Mouse (Mus musculus): ENCODE results near the gene Magi3. TPM values are rescaled to one million over a fixed set of nuclear protein-coding genes. Genes with fewer than 3 reads are reported as not detected.

Gene Magi3
- total and polyA plus RNA-seq, 3 experiments: 0.68 to 2.6 (median 1.8) TPM

GRCm38 (mm10) chr3:104078725-104079124 is 141.4 kb downstream of the Magi3 start:
- Histone ChIP-seq H3K9ac (ENCODE audit: insufficient read depth, low read depth) (no peak overlapping the region), H3K4me2 (ENCODE audit: insufficient read depth, low read depth, poor library complexity, severe bottlenecking) (no peak overlapping the region), H3K4me1 (ENCODE audit: control insufficient read depth in 1 of 2, insufficient read depth in 2 of 2) (no peaks in the 10 kb centered on the region), H3K79me2 (replicated peaks; ENCODE audit: control insufficient read depth, extremely low read depth, insufficient read depth, poor library complexity, severe bottlenecking) (no peaks in the 10 kb centered on the region), H3K27me3 (replicated peaks) (no peaks in the 10 kb centered on the region), H3K27ac (ENCODE audit: insufficient read depth, low read depth) (no peak overlapping the region), H3K4me3 (replicated peaks in 1 of 3; ENCODE audit: low read depth in 2 of 3, low read length in 2 of 3, poor library complexity in 1 of 3) (no peak overlapping the region), H3K9me3 (replicated peaks; ENCODE audit: low read length) (no peaks in the 10 kb centered on the region), H3K36me3 (replicated peaks in 1 of 2; ENCODE audit: control insufficient read depth in 1 of 2, insufficient read depth in 1 of 2, low read length in 1 of 2) (no peaks in the 10 kb centered on the region)
- in situ Hi-C loops (cut with MboI; ENCODE audit: low pct_ligation_motif_present, low pct_unique_long_range_greater_than_20kb, low sequenced_read_pairs): loop anchor here (25.0 kb wide), 1 partner anchor 241 kb away; the partner anchor contains the start of gene Bcl2l15
- dilution Hi-C loops (cut with MboI; ENCODE audit: extremely low pct_ligation_motif_present, extremely low pct_unique_long_range_greater_than_20kb, low sequenced_read_pairs): no loop called here
- peak; percentile 33 for DNase-seq (ENCODE audit: extremely low read depth)
- TF ChIP-seq MEF2A (IDR thresholded peaks at IDR 0.05; ENCODE audit: borderline replicate concordance, low read depth, low read length) (no peak), SMC3 (IDR thresholded peaks at IDR 0.05; ENCODE audit: low read depth, low read length) (peak; percentile 46), ELF1 (IDR thresholded peaks at IDR 0.05; ENCODE audit: low read depth, low read length) (no peak), RAD21 (IDR thresholded peaks at IDR 0.05; ENCODE audit: low read depth, low read length) (peak; percentile 45), CTCF (conservative IDR thresholded peaks at IDR 0.05 in 1 of 2, IDR thresholded peaks at IDR 0.05 in 1 of 2; ENCODE audit: low read depth in 2 of 2, low read length in 2 of 2) (peak in 1 of 2 experiments; percentile 64; a peak in 2 of 4 replicates)

GRCm38 (mm10) chr3:104069395-104069794 is 150.8 kb downstream of the Magi3 start:
- dilution Hi-C loops (cut with MboI; ENCODE audit: extremely low pct_ligation_motif_present, extremely low pct_unique_long_range_greater_than_20kb, low sequenced_read_pairs): no loop called here
- H3K79me2 ChIP-seq (replicated peaks; ENCODE audit: control insufficient read depth, extremely low read depth, insufficient read depth, poor library complexity, severe bottlenecking): no peaks in the 10 kb centered on the region
- H3K4me3 ChIP-seq (replicated peaks in 1 of 3; ENCODE audit: low read depth in 2 of 3, low read length in 2 of 3, poor library complexity in 1 of 3): no peak overlapping the region
- no peaks in the 10 kb centered on the region; a peak in 1 of 4 replicates for H3K4me1 ChIP-seq (ENCODE audit: control insufficient read depth in 1 of 2, insufficient read depth in 2 of 2)
- H3K27me3 ChIP-seq (replicated peaks): no peaks in the 10 kb centered on the region
- in situ Hi-C loops (cut with MboI; ENCODE audit: low pct_ligation_motif_present, low pct_unique_long_range_greater_than_20kb, low sequenced_read_pairs): no loop called here
- H3K4me2 ChIP-seq (ENCODE audit: insufficient read depth, low read depth, poor library complexity, severe bottlenecking): no peak overlapping the region
- DNase-seq (ENCODE audit: extremely low read depth): no peak
- H3K9me3 ChIP-seq (replicated peaks; ENCODE audit: low read length): no peaks in the 10 kb centered on the region
- H3K9ac ChIP-seq (ENCODE audit: insufficient read depth, low read depth): no peak overlapping the region
- H3K36me3 ChIP-seq (replicated peaks in 1 of 2; ENCODE audit: control insufficient read depth in 1 of 2, insufficient read depth in 1 of 2, low read length in 1 of 2): no peaks in the 10 kb centered on the region
- H3K27ac ChIP-seq (ENCODE audit: insufficient read depth, low read depth): no peak overlapping the region
- TF ChIP-seq MAZ (IDR thresholded peaks at IDR 0.05; ENCODE audit: low read depth, low read length) (no peak), NELFE (IDR thresholded peaks at IDR 0.05; ENCODE audit: low read depth, low read length) (no peak), IRF4 (IDR thresholded peaks at IDR 0.05; ENCODE audit: low read depth, low read length) (no peak), MXI1 (IDR thresholded peaks at IDR 0.05; ENCODE audit: low read depth, low read length) (no peak), ELF1 (IDR thresholded peaks at IDR 0.05; ENCODE audit: low read depth, low read length) (no peak), USF1 (IDR thresholded peaks at IDR 0.05; ENCODE audit: low read depth, low read length) (no peak), TCF12 (IDR thresholded peaks at IDR 0.05; ENCODE audit: low read depth, low read length) (no peak), ZMIZ1 (IDR thresholded peaks at IDR 0.05; ENCODE audit: low read depth, low read length) (no peak), KAT2A (IDR thresholded peaks at IDR 0.05; ENCODE audit: insufficient replicate concordance, low read length) (no peak), ZC3H11A (IDR thresholded peaks at IDR 0.05; ENCODE audit: low read depth, low read length) (no peak), CHD1 (IDR thresholded peaks at IDR 0.05; ENCODE audit: low read depth, low read length) (no peak), E2F4 (IDR thresholded peaks at IDR 0.05; ENCODE audit: insufficient replicate concordance, low read depth, low read length) (no peak), MYC (IDR thresholded peaks at IDR 0.05; ENCODE audit: low read depth, low read length) (no peak), TBP (conservative IDR thresholded peaks at IDR 0.05; ENCODE audit: low read depth, low read length) (no peak), ETS1 (conservative IDR thresholded peaks at IDR 0.05; ENCODE audit: low read depth, low read length) (no peak), JUND (conservative IDR thresholded peaks at IDR 0.05; ENCODE audit: low read depth, low read length) (no peak), RAD21 (IDR thresholded peaks at IDR 0.05; ENCODE audit: low read depth, low read length) (no peak), MEF2A (IDR thresholded peaks at IDR 0.05; ENCODE audit: borderline replicate concordance, low read depth, low read length) (no peak), JUN (IDR thresholded peaks at IDR 0.05; ENCODE audit: insufficient read depth, low read depth, low read length) (no peak), POLR2AphosphoS2 (IDR thresholded peaks at IDR 0.05; ENCODE audit: low read depth, low read length) (no peak)
